11 mouse cellular contexts compared by ENCODE assay signal in genomic region chr11:119035094-119035685, GRCm38 (mm10). TPM values are rescaled to one million over a fixed set of nuclear protein-coding genes. Genes with fewer than 3 reads are reported as not detected.
DNase-seq lines count a peak whose midpoint lies in the region; ATAC-seq and TF ChIP-seq lines count a peak whose summit lies in the region.
"Had no signal": no experiment of that assay in that cellular context is flagged by ENCODE, and none has a peak within 500 bp of the region (broad histone marks: within the 10 kb centered on the region; RNA-seq: fewer than 3 reads in every experiment).

No protein-coding gene starts in this region.

- no peak overlapping the region for H3K27ac ChIP-seq in heart, embryonic 15.5 days
- no peak overlapping the region for H3K27ac ChIP-seq in heart, adult 2 months
- H3K27ac ChIP-seq in embryonic facial prominence, embryonic 12.5 days: no peak overlapping the region
- no peak overlapping the region for H3K27ac ChIP-seq in hindbrain, embryonic 11.5 days (ENCODE audit: low read depth, low read length)
- no peak overlapping the region for H3K27ac ChIP-seq in midbrain, embryonic 11.5 days (ENCODE audit: low read depth, low read length)
- H3K27ac ChIP-seq in intestine, embryonic 15.5 days: no peak overlapping the region
- no peak overlapping the region for H3K27ac ChIP-seq in liver, embryonic 12.5 days

- ATAC-seq in heart, embryonic 15.5 days (replicated peaks; ENCODE audit: insufficient number of reproducible peaks, insufficient read depth, low FRiP score, low read depth): no peak
- no peak for ATAC-seq in embryonic facial prominence, embryonic 12.5 days (ENCODE audit: insufficient number of reproducible peaks, insufficient read depth, low FRiP score, low TSS enrichment)
- no peak for ATAC-seq in hindbrain, embryonic 11.5 days (ENCODE audit: low FRiP score)
- ATAC-seq in midbrain, embryonic 11.5 days (ENCODE audit: low FRiP score): no peak
- ATAC-seq in intestine, embryonic 15.5 days: no peak
- ATAC-seq in liver, embryonic 12.5 days: no peak

- peaks cover 10% of the 10 kb centered on the region for H3K36me3 ChIP-seq in heart, embryonic 15.5 days
- H3K36me3 ChIP-seq in heart, adult 2 months (ENCODE audit: control insufficient read depth, insufficient read depth, low read length): no peaks in the 10 kb centered on the region
- peaks cover 21% of the 10 kb centered on the region for H3K36me3 ChIP-seq in embryonic facial prominence, embryonic 12.5 days
- H3K36me3 ChIP-seq in hindbrain, embryonic 11.5 days (ENCODE audit: control insufficient read depth, insufficient read depth, low read length): no peaks in the 10 kb centered on the region
- H3K36me3 ChIP-seq in midbrain, embryonic 11.5 days (ENCODE audit: control insufficient read depth, insufficient read depth, low read length): peaks cover 3% of the 10 kb centered on the region; the same call in 1 of the 2 replicates
- peaks cover 8% of the 10 kb centered on the region; the same call in 1 of the 2 replicates for H3K36me3 ChIP-seq in intestine, embryonic 15.5 days
- H3K36me3 ChIP-seq in liver, embryonic 12.5 days: peaks cover 8% of the 10 kb centered on the region

- H3K9ac ChIP-seq in heart, embryonic 15.5 days: no peak overlapping the region
- no peak overlapping the region for H3K9ac ChIP-seq in heart, adult 2 months (ENCODE audit: low read depth, low read length)
- H3K9ac ChIP-seq in embryonic facial prominence, embryonic 12.5 days: no peak overlapping the region
- no peak overlapping the region for H3K9ac ChIP-seq in hindbrain, embryonic 11.5 days (ENCODE audit: low read depth, low read length)
- no peak overlapping the region for H3K9ac ChIP-seq in midbrain, embryonic 11.5 days (ENCODE audit: low read length)
- H3K9ac ChIP-seq in intestine, embryonic 15.5 days: no peak overlapping the region
- no peak overlapping the region for H3K9ac ChIP-seq in liver, embryonic 12.5 days

- no peak overlapping the region for H3K4me2 ChIP-seq in heart, embryonic 15.5 days
- H3K4me2 ChIP-seq in embryonic facial prominence, embryonic 12.5 days (replicated peaks): peak overlapping the region; percentile 50
- H3K4me2 ChIP-seq in hindbrain, embryonic 11.5 days (replicated peaks; ENCODE audit: low read depth, low read length): peak overlapping the region; percentile 9
- H3K4me2 ChIP-seq in midbrain, embryonic 11.5 days: peak overlapping the region; percentile 6; the same call in 1 of the 2 replicates
- H3K4me2 ChIP-seq in intestine, embryonic 15.5 days (replicated peaks): no peak overlapping the region
- H3K4me2 ChIP-seq in liver, embryonic 12.5 days: no peak overlapping the region

- 0 out of 2 replicates have a peak overlapping the region, but pooled peaks have one; percentile 29 for H3K4me3 ChIP-seq in heart, embryonic 15.5 days
- H3K4me3 ChIP-seq in heart, adult 2 months: no peak overlapping the region
- peak overlapping the region; percentile 10; the same call in 1 of the 2 replicates for H3K4me3 ChIP-seq in embryonic facial prominence, embryonic 12.5 days
- H3K4me3 ChIP-seq in hindbrain, embryonic 11.5 days (ENCODE audit: low read depth, low read length): no peak overlapping the region
- peak overlapping the region; percentile 4; the same call in 1 of the 2 replicates for H3K4me3 ChIP-seq in midbrain, embryonic 11.5 days (ENCODE audit: low read depth, low read length)
- no peak overlapping the region for H3K4me3 ChIP-seq in intestine, embryonic 15.5 days (replicated peaks)
- H3K4me3 ChIP-seq in liver, embryonic 12.5 days: no peak overlapping the region

- TF ChIP-seq EP300 in heart, adult 2 months (IDR thresholded peaks at IDR 0.05; ENCODE audit: insufficient read depth, low read depth, low read length): no peak

- WGBS in heart, embryonic 15.5 days: 4% methylated on average over 21 of the region's 21 CpGs
- 20% methylated on average over 21 of the region's 21 CpGs for WGBS in heart, adult 2 months
- 2% methylated on average over 21 of the region's 21 CpGs for WGBS in embryonic facial prominence, embryonic 12.5 days
- WGBS in hindbrain, embryonic 11.5 days: 2% methylated on average over 21 of the region's 21 CpGs
- under 1% methylated on average over 21 of the region's 21 CpGs for WGBS in midbrain, embryonic 11.5 days
- WGBS in intestine, embryonic 15.5 days: 8% methylated on average over 21 of the region's 21 CpGs
- under 1% methylated on average over 21 of the region's 21 CpGs for WGBS in liver, embryonic 12.5 days (ENCODE audit: insufficient replicate concordance)

- DNase-seq in heart, adult 2 months: no peak
- no peak for DNase-seq in hindbrain, embryonic 11.5 days (ENCODE audit: low spot score)
- DNase-seq in midbrain, embryonic 11.5 days (ENCODE audit: low spot score, missing footprints): no peak
- no peak for DNase-seq in thymus, postnatal 4 days
- DNase-seq: heart, postnatal 10 days had no signal

- H3K4me1 ChIP-seq in heart, embryonic 15.5 days (replicated peaks): peaks cover 50% of the 10 kb centered on the region
- peaks cover 5% of the 10 kb centered on the region for H3K4me1 ChIP-seq in heart, adult 2 months (ENCODE audit: control insufficient read depth, insufficient read depth, low read length)
- H3K4me1 ChIP-seq in embryonic facial prominence, embryonic 12.5 days: peaks cover 52% of the 10 kb centered on the region
- H3K4me1 ChIP-seq in hindbrain, embryonic 11.5 days (replicated peaks; ENCODE audit: control insufficient read depth, insufficient read depth, low read length): peaks cover 29% of the 10 kb centered on the region
- peaks cover 59% of the 10 kb centered on the region for H3K4me1 ChIP-seq in midbrain, embryonic 11.5 days (ENCODE audit: control insufficient read depth, insufficient read depth, low read length)
- H3K4me1 ChIP-seq in intestine, embryonic 15.5 days (replicated peaks): peaks cover 45% of the 10 kb centered on the region
- peaks cover 35% of the 10 kb centered on the region for H3K4me1 ChIP-seq in liver, embryonic 12.5 days

- no peak for TF ChIP-seq POLR2A in heart, adult 2 months (IDR thresholded peaks at IDR 0.05; ENCODE audit: insufficient read depth, low read depth, low read length)

- no peak for TF ChIP-seq CTCF in heart, adult 2 months (IDR thresholded peaks at IDR 0.05)

- no peaks in the 10 kb centered on the region for H3K79me2 ChIP-seq in heart, adult 2 months (replicated peaks; ENCODE audit: control insufficient read depth, insufficient read depth, low read length)

- no peaks in the 10 kb centered on the region for H3K9me3 ChIP-seq in heart, embryonic 15.5 days (replicated peaks)
- no peaks in the 10 kb centered on the region for H3K9me3 ChIP-seq in embryonic facial prominence, embryonic 12.5 days
- no peaks in the 10 kb centered on the region for H3K9me3 ChIP-seq in hindbrain, embryonic 11.5 days (ENCODE audit: control insufficient read depth, low read length)
- H3K9me3 ChIP-seq in midbrain, embryonic 11.5 days (ENCODE audit: control insufficient read depth, low read length): no peaks in the 10 kb centered on the region
- no peaks in the 10 kb centered on the region for H3K9me3 ChIP-seq in intestine, embryonic 15.5 days
- no peaks in the 10 kb centered on the region for H3K9me3 ChIP-seq in liver, embryonic 12.5 days (replicated peaks)

- peaks cover 59% of the 10 kb centered on the region for H3K27me3 ChIP-seq in heart, embryonic 15.5 days
- peaks cover 3% of the 10 kb centered on the region for H3K27me3 ChIP-seq in heart, adult 2 months (ENCODE audit: control insufficient read depth, insufficient read depth, low read length)
- H3K27me3 ChIP-seq in embryonic facial prominence, embryonic 12.5 days: peaks cover 42% of the 10 kb centered on the region
- H3K27me3 ChIP-seq in hindbrain, embryonic 11.5 days (ENCODE audit: control insufficient read depth, insufficient read depth, low read length): peaks cover 47% of the 10 kb centered on the region
- H3K27me3 ChIP-seq in midbrain, embryonic 11.5 days (ENCODE audit: control insufficient read depth, insufficient read depth, low read length): peaks cover 52% of the 10 kb centered on the region
- H3K27me3 ChIP-seq in intestine, embryonic 15.5 days (replicated peaks): peaks cover 46% of the 10 kb centered on the region
- peaks cover 85% of the 10 kb centered on the region for H3K27me3 ChIP-seq in liver, embryonic 12.5 days (replicated peaks)

- intact Hi-C loops in heart, adult 2 months (cut with DNase I): no loop called here

RNA-seq across cellular contexts. Expression of gene Cbx8, which starts 5.6 kb away (rescaled TPM):
- 7.5 and 9.5 TPM in 2 replicates for polyA plus RNA-seq in heart, embryonic 15.5 days (2015; fragmentation: Nextera tagmentation; extraction: Ambion mirVana)
- total RNA-seq in heart, adult 2 months (2021): 1 to 10 TPM; 4.0 to 5.3 TPM
- 2.0 and 2.7 TPM in 2 replicates for polyA plus RNA-seq in heart, adult 2 months (2012; rRNA removed)
- 9.4 and 10.8 TPM in 2 replicates for polyA plus RNA-seq in embryonic facial prominence, embryonic 12.5 days (2016; fragmentation: Nextera tagmentation; extraction: Ambion mirVana)
- polyA plus RNA-seq in hindbrain, embryonic 11.5 days (2014; fragmentation: Nextera tagmentation; extraction: Ambion mirVana): 9.1 and 9.3 TPM in 2 replicates
- polyA plus RNA-seq in midbrain, embryonic 11.5 days (2014; fragmentation: Nextera tagmentation; extraction: Ambion mirVana): 11.3 and 11.9 TPM in 2 replicates
- polyA plus RNA-seq in intestine, embryonic 15.5 days (2015; fragmentation: Nextera tagmentation; extraction: Ambion mirVana): 7.4 and 7.9 TPM in 2 replicates
- 2.5 and 3.3 TPM in 2 replicates for polyA plus RNA-seq in liver, embryonic 12.5 days (2016; fragmentation: Nextera tagmentation; extraction: Ambion mirVana)

RNA-seq across cellular contexts. Expression of gene Cbx2, which starts 12.4 kb away (rescaled TPM):
- polyA plus RNA-seq in heart, embryonic 15.5 days (2015; fragmentation: Nextera tagmentation; extraction: Ambion mirVana): 11.6 and 18.0 TPM in 2 replicates
- 1 to 10 TPM; 1.7 to 2.3 TPM for total RNA-seq in heart, adult 2 months (2021)
- 2.3 and 3.0 TPM in 2 replicates for polyA plus RNA-seq in heart, adult 2 months (2012; rRNA removed)
- polyA plus RNA-seq in embryonic facial prominence, embryonic 12.5 days (2016; fragmentation: Nextera tagmentation; extraction: Ambion mirVana): 103 and 105 TPM in 2 replicates
- 44.4 and 54.5 TPM in 2 replicates for polyA plus RNA-seq in hindbrain, embryonic 11.5 days (2014; fragmentation: Nextera tagmentation; extraction: Ambion mirVana)
- polyA plus RNA-seq in midbrain, embryonic 11.5 days (2014; fragmentation: Nextera tagmentation; extraction: Ambion mirVana): 66.7 and 70.5 TPM in 2 replicates
- 24.8 and 27.0 TPM in 2 replicates for polyA plus RNA-seq in intestine, embryonic 15.5 days (2015; fragmentation: Nextera tagmentation; extraction: Ambion mirVana)
- polyA plus RNA-seq in liver, embryonic 12.5 days (2016; fragmentation: Nextera tagmentation; extraction: Ambion mirVana): 8.6 TPM in 2 replicates

RNA-seq across cellular contexts. Expression of gene Enpp7, which starts 47.2 kb away (rescaled TPM):
- not detected in 2 replicates for polyA plus RNA-seq in heart, embryonic 15.5 days (2015; fragmentation: Nextera tagmentation; extraction: Ambion mirVana)
- total RNA-seq in heart, adult 2 months (2021): not detected
- not detected in 2 replicates for polyA plus RNA-seq in heart, adult 2 months (2012; rRNA removed)
- not detected in 2 replicates for polyA plus RNA-seq in embryonic facial prominence, embryonic 12.5 days (2016; fragmentation: Nextera tagmentation; extraction: Ambion mirVana)
- polyA plus RNA-seq in hindbrain, embryonic 11.5 days (2014; fragmentation: Nextera tagmentation; extraction: Ambion mirVana): not detected in 2 replicates
- polyA plus RNA-seq in midbrain, embryonic 11.5 days (2014; fragmentation: Nextera tagmentation; extraction: Ambion mirVana): not detected in 2 replicates
- 0.09 and 0.25 TPM in 2 replicates for polyA plus RNA-seq in intestine, embryonic 15.5 days (2015; fragmentation: Nextera tagmentation; extraction: Ambion mirVana)
- not detected in 2 replicates for polyA plus RNA-seq in liver, embryonic 12.5 days (2016; fragmentation: Nextera tagmentation; extraction: Ambion mirVana)
- total RNA-seq: heart, postnatal 10 days; left cerebral cortex, postnatal 25 days had no signal
- polyA plus RNA-seq: stomach, embryonic 14.5 days had no signal

RNA-seq across cellular contexts. Expression of gene Cbx4, which starts 50.8 kb away (rescaled TPM):
- 9.3 and 11.6 TPM in 2 replicates for polyA plus RNA-seq in heart, embryonic 15.5 days (2015; fragmentation: Nextera tagmentation; extraction: Ambion mirVana)
- 10 to 100 TPM in 1 of 2 experiments, 1 to 10 TPM in 1; 8.1 to 12.3 TPM for total RNA-seq in heart, adult 2 months (2021)
- 4.7 and 5.4 TPM in 2 replicates for polyA plus RNA-seq in heart, adult 2 months (2012; rRNA removed)
- polyA plus RNA-seq in embryonic facial prominence, embryonic 12.5 days (2016; fragmentation: Nextera tagmentation; extraction: Ambion mirVana): 11.7 and 12.3 TPM in 2 replicates
- 5.4 and 7.1 TPM in 2 replicates for polyA plus RNA-seq in hindbrain, embryonic 11.5 days (2014; fragmentation: Nextera tagmentation; extraction: Ambion mirVana)
- polyA plus RNA-seq in midbrain, embryonic 11.5 days (2014; fragmentation: Nextera tagmentation; extraction: Ambion mirVana): 6.3 and 7.0 TPM in 2 replicates
- polyA plus RNA-seq in intestine, embryonic 15.5 days (2015; fragmentation: Nextera tagmentation; extraction: Ambion mirVana): 10.7 and 11.2 TPM in 2 replicates
- 3.2 and 3.3 TPM in 2 replicates for polyA plus RNA-seq in liver, embryonic 12.5 days (2016; fragmentation: Nextera tagmentation; extraction: Ambion mirVana)

Comparison
In these comparisons a context has a peak if more than half of its experiments do, and no peak if none do; other contexts are left out.
1. H3K4me3 ChIP-seq: peak in heart, embryonic 15.5 days (single experiment), embryonic facial prominence, embryonic 12.5 days (single experiment) and midbrain, embryonic 11.5 days (single experiment); none in heart, adult 2 months (single experiment), hindbrain, embryonic 11.5 days (single experiment), intestine, embryonic 15.5 days (single experiment) and liver, embryonic 12.5 days (single experiment).
2. H3K4me2 ChIP-seq: peak in embryonic facial prominence, embryonic 12.5 days (single experiment), hindbrain, embryonic 11.5 days (single experiment) and midbrain, embryonic 11.5 days (single experiment); none in heart, embryonic 15.5 days (single experiment), intestine, embryonic 15.5 days (single experiment) and liver, embryonic 12.5 days (single experiment).